Mouse (Mus musculus): ENCODE measurements around the gene Krt79. TPM values are rescaled to one million over a fixed set of nuclear protein-coding genes. Genes with fewer than 3 reads are reported as not detected.

Krt79 gene
- total RNA-seq (2014; fragmentation: Nextera tagmentation) (not detected in 2 replicates), total RNA-seq (2017) (0.12 TPM in 1 of 2 replicates, not detected in the other), polyA plus RNA-seq (2012) (not detected in 2 replicates)

- no peaks in the 10 kb centered on the region for H3K36me3 ChIP-seq (replicated peaks)
- no peaks in the 10 kb centered on the region; the same call in 1 of the 2 replicates for H3K27me3 ChIP-seq (ENCODE audit: insufficient read depth, low read length)
- TF ChIP-seq GATA1 (IDR thresholded peaks at IDR 0.05; ENCODE audit: borderline replicate concordance, low read length) (no peak), TAL1 (conservative IDR thresholded peaks at IDR 0.05; ENCODE audit: low read depth, low read length) (no peak), GATA2 (IDR thresholded peaks at IDR 0.05; ENCODE audit: borderline replicate concordance, low read depth, low read length) (no peak), POLR2AphosphoS5 (IDR thresholded peaks at IDR 0.05; ENCODE audit: insufficient replicate concordance, low read depth, low read length) (no peak), CTCF (IDR thresholded peaks at IDR 0.05; ENCODE audit: low read depth, low read length) (no peak)
- H3K9me3 ChIP-seq (replicated peaks), result peaks cover 13% of the 10 kb centered on the region; the same call in 1 of the 2 replicates
- DNase-seq (ENCODE audit: low spot score), result no peak
- no peak for ATAC-seq (ENCODE audit: extremely low read depth, insufficient number of reproducible peaks, low FRiP score, poor library complexity, severe bottlenecking)
- H3K4me3 ChIP-seq (ENCODE audit: low read depth, low read length), result no peak within 1 kb of the TSS
- no peaks in the 10 kb centered on the region for H3K4me1 ChIP-seq (ENCODE audit: insufficient read depth, low read depth, low read length)
These were observed at the start of gene Krt79 for GRCm38 (mm10) chr15:101940274-101940829. Gene Krt79 (minus strand): TSS chr15:101940324.

- ATAC-seq (ENCODE audit: extremely low read depth, insufficient number of reproducible peaks, low FRiP score, poor library complexity, severe bottlenecking) (no peak), DNase-seq (ENCODE audit: low spot score) (no peak)
- Histone ChIP-seq H3K27me3 (ENCODE audit: insufficient read depth, low read length) (peaks cover 18% of the 10 kb centered on the region; the same call in 1 of the 2 replicates), H3K4me3 (ENCODE audit: low read depth, low read length) (no peak overlapping the region), H3K4me1 (ENCODE audit: insufficient read depth, low read depth, low read length) (peaks cover 11% of the 10 kb centered on the region), H3K36me3 (replicated peaks) (no peaks in the 10 kb centered on the region), H3K9me3 (replicated peaks) (no peaks in the 10 kb centered on the region)
- no peak for TF ChIP-seq TAL1 (conservative IDR thresholded peaks at IDR 0.05; ENCODE audit: low read depth, low read length)
- TF ChIP-seq GATA2 (IDR thresholded peaks at IDR 0.05; ENCODE audit: borderline replicate concordance, low read depth, low read length), result no peak
- TF ChIP-seq CTCF (IDR thresholded peaks at IDR 0.05; ENCODE audit: low read depth, low read length), result no peak
- no peak for TF ChIP-seq POLR2AphosphoS5 (IDR thresholded peaks at IDR 0.05; ENCODE audit: insufficient replicate concordance, low read depth, low read length)
- TF ChIP-seq GATA1 (IDR thresholded peaks at IDR 0.05; ENCODE audit: borderline replicate concordance, low read length), result no peak
These were observed 48.6 kb upstream of the Krt79 start for GRCm38 (mm10) chr15:101988714-101989113.

- DNase-seq (ENCODE audit: low spot score), result peak; percentile 49
- peaks cover 18% of the 10 kb centered on the region; the same call in 1 of the 2 replicates for H3K27me3 ChIP-seq (ENCODE audit: insufficient read depth, low read length)
- peaks cover under 1% of the 10 kb centered on the region; the same call in 1 of the 2 replicates for H3K9me3 ChIP-seq (replicated peaks)
- H3K36me3 ChIP-seq (replicated peaks), result no peaks in the 10 kb centered on the region
- ATAC-seq (ENCODE audit: extremely low read depth, insufficient number of reproducible peaks, low FRiP score, poor library complexity, severe bottlenecking), result no peak
- H3K4me3 ChIP-seq (ENCODE audit: low read depth, low read length), result no peak overlapping the region
- TF ChIP-seq TAL1 (conservative IDR thresholded peaks at IDR 0.05; ENCODE audit: low read depth, low read length) (no peak), GATA2 (IDR thresholded peaks at IDR 0.05; ENCODE audit: borderline replicate concordance, low read depth, low read length) (no peak), CTCF (IDR thresholded peaks at IDR 0.05; ENCODE audit: low read depth, low read length) (peak; percentile 86)
- peaks cover 12% of the 10 kb centered on the region for H3K4me1 ChIP-seq (ENCODE audit: insufficient read depth, low read depth, low read length)
These were observed 48.0 kb upstream of the Krt79 start for GRCm38 (mm10) chr15:101988119-101988518.

- no peak overlapping the region for H3K4me3 ChIP-seq (ENCODE audit: low read depth, low read length)
- no peak for TF ChIP-seq GATA1 (IDR thresholded peaks at IDR 0.05; ENCODE audit: borderline replicate concordance, low read length)
- TF ChIP-seq CTCF (IDR thresholded peaks at IDR 0.05; ENCODE audit: low read depth, low read length), result no peak
- TF ChIP-seq GATA2 (IDR thresholded peaks at IDR 0.05; ENCODE audit: borderline replicate concordance, low read depth, low read length), result no peak
- no peak for TF ChIP-seq POLR2AphosphoS5 (IDR thresholded peaks at IDR 0.05; ENCODE audit: insufficient replicate concordance, low read depth, low read length)
- TF ChIP-seq TAL1 (conservative IDR thresholded peaks at IDR 0.05; ENCODE audit: low read depth, low read length), result no peak
- DNase-seq (ENCODE audit: low spot score), result no peak
These were observed 44.6 kb upstream of the Krt79 start for GRCm38 (mm10) chr15:101984746-101985145.

GRCm38 (mm10) chr15:101983949-101984601 is 44.0 kb upstream of the Krt79 start:
- H3K4me3 ChIP-seq (ENCODE audit: low read depth, low read length), result peak overlapping the region; percentile 28; the same call in 1 of the 2 replicates

More at GRCm38 (mm10) chr15:101984746-101985145, 44.6 kb upstream of the Krt79 start:
- H3K4me1 ChIP-seq (ENCODE audit: insufficient read depth, low read depth, low read length), result peaks cover 18% of the 10 kb centered on the region
- peaks cover 10% of the 10 kb centered on the region; the same call in 1 of the 2 replicates for H3K27me3 ChIP-seq (ENCODE audit: insufficient read depth, low read length)
- no peaks in the 10 kb centered on the region for H3K36me3 ChIP-seq (replicated peaks)
- H3K9me3 ChIP-seq (replicated peaks), result peaks cover 3% of the 10 kb centered on the region; the same call in 1 of the 2 replicates
- ATAC-seq (ENCODE audit: extremely low read depth, insufficient number of reproducible peaks, low FRiP score, poor library complexity, severe bottlenecking), result no peak

GRCm38 (mm10) chr15:101983315-101983948 is 43.3 kb upstream of the Krt79 start:
- no peak for DNase-seq (ENCODE audit: low spot score)
- peaks cover 4% of the 10 kb centered on the region; the same call in 1 of the 2 replicates for H3K27me3 ChIP-seq (ENCODE audit: insufficient read depth, low read length)
- H3K9me3 ChIP-seq (replicated peaks), result peaks cover 3% of the 10 kb centered on the region; the same call in 1 of the 2 replicates
- peak overlapping the region; percentile 28; the same call in 1 of the 2 replicates for H3K4me3 ChIP-seq (ENCODE audit: low read depth, low read length)
- no peak for ATAC-seq (ENCODE audit: extremely low read depth, insufficient number of reproducible peaks, low FRiP score, poor library complexity, severe bottlenecking)
- no peak for TF ChIP-seq POLR2AphosphoS5 (IDR thresholded peaks at IDR 0.05; ENCODE audit: insufficient replicate concordance, low read depth, low read length)
- TF ChIP-seq GATA1 (IDR thresholded peaks at IDR 0.05; ENCODE audit: borderline replicate concordance, low read length), result no peak
- no peak for TF ChIP-seq GATA2 (IDR thresholded peaks at IDR 0.05; ENCODE audit: borderline replicate concordance, low read depth, low read length)
- TF ChIP-seq CTCF (IDR thresholded peaks at IDR 0.05; ENCODE audit: low read depth, low read length), result no peak
- TF ChIP-seq TAL1 (conservative IDR thresholded peaks at IDR 0.05; ENCODE audit: low read depth, low read length), result no peak
- H3K4me1 ChIP-seq (ENCODE audit: insufficient read depth, low read depth, low read length), result peaks cover 18% of the 10 kb centered on the region
- no peaks in the 10 kb centered on the region for H3K36me3 ChIP-seq (replicated peaks)

More at GRCm38 (mm10) chr15:101983949-101984601, 44.0 kb upstream of the Krt79 start:
- TF ChIP-seq TAL1 (conservative IDR thresholded peaks at IDR 0.05; ENCODE audit: low read depth, low read length) (no peak), POLR2AphosphoS5 (IDR thresholded peaks at IDR 0.05; ENCODE audit: insufficient replicate concordance, low read depth, low read length) (no peak), GATA1 (IDR thresholded peaks at IDR 0.05; ENCODE audit: borderline replicate concordance, low read length) (no peak), CTCF (IDR thresholded peaks at IDR 0.05; ENCODE audit: low read depth, low read length) (peak; percentile 97)
- H3K9me3 ChIP-seq (replicated peaks), result peaks cover 3% of the 10 kb centered on the region; the same call in 1 of the 2 replicates
- ATAC-seq (ENCODE audit: extremely low read depth, insufficient number of reproducible peaks, low FRiP score, poor library complexity, severe bottlenecking), result peak; percentile 95
- H3K36me3 ChIP-seq (replicated peaks), result no peaks in the 10 kb centered on the region
- H3K27me3 ChIP-seq (ENCODE audit: insufficient read depth, low read length), result peaks cover 6% of the 10 kb centered on the region; the same call in 1 of the 2 replicates
- peak; percentile 87 for DNase-seq (ENCODE audit: low spot score)
- peaks cover 18% of the 10 kb centered on the region for H3K4me1 ChIP-seq (ENCODE audit: insufficient read depth, low read depth, low read length)
